Mouse (Mus musculus) heart, postnatal 4 days (tissue): Measurements from ENCODE around the gene Ago3. TPM values are rescaled to one million over a fixed set of nuclear protein-coding genes. Genes with fewer than 3 reads are reported as not detected.

Source experiments
- DNase-seq: peaks from one replicate; pipeline ENCODE4 v3.0.0; 2021
- total RNA-seq, 2 experiments: library from RNA; stranded (reverse); gene quantifications; 2 replicates each; pipeline ENCODE4 v1.2.3; 2021

Gene Ago3
- total RNA-seq = 10 to 100 TPM; 13.2 to 14.2 TPM

GRCm38 (mm10) chr4:126429347-126430079, at the start of gene Ago3:
Gene Ago3, minus strand, starts transcription at chr4:126429556.
- peak; percentile 96 for DNase-seq

GRCm38 (mm10) chr4:126473031-126473430, 43.7 kb upstream of the Ago3 start:
- DNase-seq = no peak

GRCm38 (mm10) chr4:126469334-126469733, 40.0 kb upstream of the Ago3 start:
- no peak for DNase-seq

GRCm38 (mm10) chr4:126468925-126469324, 39.6 kb upstream of the Ago3 start:
- DNase-seq = no peak

- peak; percentile 97 for DNase-seq
These were observed 39.0 kb upstream of the Ago3 start, which contains the start of gene Ago1 for GRCm38 (mm10) chr4:126468285-126468901. Gene Ago1, minus strand, starts transcription at chr4:126468583.

- DNase-seq = peak; percentile 62
These were observed 38.4 kb upstream of the Ago3 start for GRCm38 (mm10) chr4:126467721-126468284.

- no peak for DNase-seq
These were observed 36.9 kb upstream of the Ago3 start for GRCm38 (mm10) chr4:126466251-126466750.

GRCm38 (mm10) chr4:126465843-126466242, 36.5 kb upstream of the Ago3 start:
- DNase-seq = peak; percentile 31

- no peak for DNase-seq
These were observed 35.5 kb upstream of the Ago3 start for GRCm38 (mm10) chr4:126464892-126465235.

GRCm38 (mm10) chr4:126464189-126464891, 35.0 kb upstream of the Ago3 start:
- no peak for DNase-seq

GRCm38 (mm10) chr4:126455441-126455840, 26.1 kb upstream of the Ago3 start:
- DNase-seq = no peak

- DNase-seq = no peak
These were observed 25.3 kb upstream of the Ago3 start for GRCm38 (mm10) chr4:126454547-126455254.

- no peak for DNase-seq
These were observed 20.9 kb upstream of the Ago3 start for GRCm38 (mm10) chr4:126450268-126450667.

- DNase-seq = no peak
These were observed 17.8 kb upstream of the Ago3 start for GRCm38 (mm10) chr4:126447126-126447525.

GRCm38 (mm10) chr4:126444528-126444927, 15.2 kb upstream of the Ago3 start:
- no peak for DNase-seq

GRCm38 (mm10) chr4:126438261-126438660, 8.9 kb upstream of the Ago3 start:
- DNase-seq = no peak

GRCm38 (mm10) chr4:126436268-126436667, 6.9 kb upstream of the Ago3 start:
- no peak for DNase-seq

GRCm38 (mm10) chr4:126434094-126434493, 4.7 kb upstream of the Ago3 start:
- DNase-seq = no peak

GRCm38 (mm10) chr4:126433175-126433574, 3.8 kb upstream of the Ago3 start:
- no peak for DNase-seq

GRCm38 (mm10) chr4:126431746-126432145, 2.4 kb upstream of the Ago3 start:
- DNase-seq = no peak

- no peak for DNase-seq
These were observed 542 bp downstream of the Ago3 start for GRCm38 (mm10) chr4:126428682-126429346.

GRCm38 (mm10) chr4:126423866-126424265, 5.5 kb downstream of the Ago3 start:
- DNase-seq = no peak
